Mouse (Mus musculus): Measurements from ENCODE around the gene Maob. TPM values are rescaled to one million over a fixed set of nuclear protein-coding genes. Genes with fewer than 3 reads are reported as not detected.

The Maob gene
- polyA plus RNA-seq, 1 experiment: 2.3 TPM

- H3K4me1 ChIP-seq (ENCODE audit: control insufficient read depth, insufficient read depth, low read length): no peaks in the 10 kb centered on the region
- no peak overlapping the region for H3K4me3 ChIP-seq (replicated peaks; ENCODE audit: control insufficient read depth, low read depth, low read length)
- TF ChIP-seq CTCF (IDR thresholded peaks at IDR 0.05; ENCODE audit: control insufficient read depth, insufficient read depth, low read length) (no peak), POLR2A (IDR thresholded peaks at IDR 0.05; ENCODE audit: borderline replicate concordance, control insufficient read depth, low read depth, low read length) (no peak)
- 80% methylated on average over 1 of the region's 1 CpGs for WGBS
- H3K27ac ChIP-seq (ENCODE audit: control insufficient read depth, insufficient read depth, low read depth, low read length, poor library complexity): no peak overlapping the region
Measured at GRCm38 (mm10) chrX:16767453-16767852, 49.7 kb downstream of the Maob start.

- Histone ChIP-seq H3K4me3 (replicated peaks; ENCODE audit: control insufficient read depth, low read depth, low read length) (no peak overlapping the region), H3K27ac (ENCODE audit: control insufficient read depth, insufficient read depth, low read depth, low read length, poor library complexity) (no peak overlapping the region), H3K4me1 (ENCODE audit: control insufficient read depth, insufficient read depth, low read length) (no peaks in the 10 kb centered on the region)
- 69% methylated on average over 4 of the region's 4 CpGs for WGBS
- TF ChIP-seq CTCF (IDR thresholded peaks at IDR 0.05; ENCODE audit: control insufficient read depth, insufficient read depth, low read length) (no peak), POLR2A (IDR thresholded peaks at IDR 0.05; ENCODE audit: borderline replicate concordance, control insufficient read depth, low read depth, low read length) (no peak)
Measured at GRCm38 (mm10) chrX:16766156-16766555, 51.0 kb downstream of the Maob start.

- Histone ChIP-seq H3K4me3 (replicated peaks; ENCODE audit: control insufficient read depth, low read depth, low read length) (no peak overlapping the region), H3K27ac (ENCODE audit: control insufficient read depth, insufficient read depth, low read depth, low read length, poor library complexity) (no peak overlapping the region), H3K4me1 (ENCODE audit: control insufficient read depth, insufficient read depth, low read length) (no peaks in the 10 kb centered on the region)
- TF ChIP-seq CTCF (IDR thresholded peaks at IDR 0.05; ENCODE audit: control insufficient read depth, insufficient read depth, low read length): no peak
- 54% methylated on average over 3 of the region's 3 CpGs for WGBS
Measured at GRCm38 (mm10) chrX:16761430-16761829, 55.7 kb downstream of the Maob start.

- H3K4me3 ChIP-seq (replicated peaks; ENCODE audit: control insufficient read depth, low read depth, low read length): no peak overlapping the region
- TF ChIP-seq POLR2A (IDR thresholded peaks at IDR 0.05; ENCODE audit: borderline replicate concordance, control insufficient read depth, low read depth, low read length): no peak
- no peak for TF ChIP-seq CTCF (IDR thresholded peaks at IDR 0.05; ENCODE audit: control insufficient read depth, insufficient read depth, low read length)
- H3K27ac ChIP-seq (ENCODE audit: control insufficient read depth, insufficient read depth, low read depth, low read length, poor library complexity): no peak overlapping the region
- no peaks in the 10 kb centered on the region for H3K4me1 ChIP-seq (ENCODE audit: control insufficient read depth, insufficient read depth, low read length)
Measured at GRCm38 (mm10) chrX:16754761-16755160, 62.4 kb downstream of the Maob start.

- no peak overlapping the region for H3K4me3 ChIP-seq (replicated peaks; ENCODE audit: control insufficient read depth, low read depth, low read length)
- TF ChIP-seq CTCF (IDR thresholded peaks at IDR 0.05; ENCODE audit: control insufficient read depth, insufficient read depth, low read length) (no peak), POLR2A (IDR thresholded peaks at IDR 0.05; ENCODE audit: borderline replicate concordance, control insufficient read depth, low read depth, low read length) (no peak)
- 50% methylated on average over 1 of the region's 1 CpGs for WGBS
- H3K4me1 ChIP-seq (ENCODE audit: control insufficient read depth, insufficient read depth, low read length): no peaks in the 10 kb centered on the region
- no peak overlapping the region for H3K27ac ChIP-seq (ENCODE audit: control insufficient read depth, insufficient read depth, low read depth, low read length, poor library complexity)
Measured at GRCm38 (mm10) chrX:16748932-16749331, 68.2 kb downstream of the Maob start.

- no peak overlapping the region for H3K4me3 ChIP-seq (replicated peaks; ENCODE audit: control insufficient read depth, low read depth, low read length)
- WGBS: 86% methylated on average over 1 of the region's 1 CpGs
- TF ChIP-seq POLR2A (IDR thresholded peaks at IDR 0.05; ENCODE audit: borderline replicate concordance, control insufficient read depth, low read depth, low read length) (no peak), CTCF (IDR thresholded peaks at IDR 0.05; ENCODE audit: control insufficient read depth, insufficient read depth, low read length) (no peak)
- no peaks in the 10 kb centered on the region for H3K4me1 ChIP-seq (ENCODE audit: control insufficient read depth, insufficient read depth, low read length)
- H3K27ac ChIP-seq (ENCODE audit: control insufficient read depth, insufficient read depth, low read depth, low read length, poor library complexity): no peak overlapping the region
Measured at GRCm38 (mm10) chrX:16714033-16714432, 103.1 kb downstream of the Maob start.

- no peak overlapping the region for H3K4me3 ChIP-seq (replicated peaks; ENCODE audit: control insufficient read depth, low read depth, low read length)
- H3K27ac ChIP-seq (ENCODE audit: control insufficient read depth, insufficient read depth, low read depth, low read length, poor library complexity): no peak overlapping the region
- WGBS: 75% methylated on average over 1 of the region's 1 CpGs
- H3K4me1 ChIP-seq (ENCODE audit: control insufficient read depth, insufficient read depth, low read length): no peaks in the 10 kb centered on the region
- TF ChIP-seq POLR2A (IDR thresholded peaks at IDR 0.05; ENCODE audit: borderline replicate concordance, control insufficient read depth, low read depth, low read length): no peak
- TF ChIP-seq CTCF (IDR thresholded peaks at IDR 0.05; ENCODE audit: control insufficient read depth, insufficient read depth, low read length): no peak
Measured at GRCm38 (mm10) chrX:16706094-16706493, 111.1 kb downstream of the Maob start.

Other genes with a start within 250 kb of the Maob start
- 0.92 and 2.1 TPM in 2 replicates for gene Maoa, start 197.7 kb downstream of the Maob start, polyA plus RNA-seq (2011; ENCODE audit: insufficient read depth, insufficient read length, low replicate concordance, missing spikeins)
- gene Ndp, start 94.4 kb upstream of the Maob start, polyA plus RNA-seq (2011; ENCODE audit: insufficient read depth, insufficient read length, low replicate concordance, missing spikeins): not detected in 2 replicates

Measured in bone marrow, adult 2 months (tissue).